In the genomic region with DNA sequence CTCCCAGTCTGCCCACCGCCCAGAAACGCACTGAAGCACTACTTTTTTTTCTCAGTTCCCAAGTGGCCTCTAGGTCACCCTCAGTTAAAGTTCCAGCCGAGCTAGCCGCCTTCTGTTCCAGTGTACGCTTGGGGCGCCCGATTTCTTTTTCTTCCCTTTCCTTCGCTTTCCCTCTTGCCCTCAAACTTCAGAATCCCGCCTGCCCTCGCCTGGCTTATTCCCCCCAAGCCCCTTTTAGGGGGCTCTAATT, we compare ENCODE assay signal across 11 mouse cellular contexts. TPM values are rescaled to one million over a fixed set of nuclear protein-coding genes. Genes with fewer than 3 reads are reported as not detected.
DNase-seq lines count a peak whose midpoint lies in the region; ATAC-seq and TF ChIP-seq lines count a peak whose summit lies in the region.
"Had no signal": no experiment of that assay in that cellular context is flagged by ENCODE, and none has a peak within 500 bp of the region (broad histone marks: within the 10 kb centered on the region; RNA-seq: fewer than 3 reads in every experiment).

No protein-coding gene starts in this region.

- no peaks in the 10 kb centered on the region for H3K36me3 ChIP-seq in heart, embryonic 13.5 days
- H3K36me3 ChIP-seq in neural tube, embryonic 11.5 days (ENCODE audit: control insufficient read depth, insufficient read depth, low read length): peaks cover 15% of the 10 kb centered on the region
- H3K36me3 ChIP-seq in midbrain, embryonic 15.5 days (replicated peaks): no peaks in the 10 kb centered on the region

- WGBS in heart, embryonic 13.5 days: 2% methylated on average over 10 of the region's 10 CpGs
- WGBS in neural tube, embryonic 11.5 days: under 1% methylated on average over 10 of the region's 10 CpGs
- 2% methylated on average over 10 of the region's 10 CpGs for WGBS in midbrain, embryonic 15.5 days

- DNase-seq in heart, postnatal 4 days: no peak
- peak; percentile 62 for DNase-seq in kidney, postnatal 10 days
- no peak for DNase-seq in neural tube, embryonic 11.5 days (ENCODE audit: low spot score)
- DNase-seq in cerebellum, postnatal 4 days (ENCODE audit: low spot score in 2 of 2): no peak
- DNase-seq in c-Kit-positive CD71-positive TER-119-positive erythroid progenitor cells, embryonic 14.5 days (ENCODE audit: low spot score): no peak

- H3K9me3 ChIP-seq in heart, embryonic 13.5 days: no peaks in the 10 kb centered on the region
- H3K9me3 ChIP-seq in neural tube, embryonic 11.5 days (ENCODE audit: control insufficient read depth, low read length): no peaks in the 10 kb centered on the region
- no peaks in the 10 kb centered on the region for H3K9me3 ChIP-seq in midbrain, embryonic 15.5 days

- H3K4me3 ChIP-seq in heart, embryonic 13.5 days: peak overlapping the region; percentile 56
- H3K4me3 ChIP-seq in embryonic fibroblast, embryonic 13.5 days (ENCODE audit: insufficient read depth, low read length): peak overlapping the region; percentile 45
- peak overlapping the region; percentile 87 for H3K4me3 ChIP-seq in neural tube, embryonic 11.5 days (ENCODE audit: low read depth, low read length)
- no peak overlapping the region for H3K4me3 ChIP-seq in midbrain, embryonic 15.5 days
- H3K4me3 ChIP-seq: left cerebral cortex, adult 2 months had no signal

- H3K27me3 ChIP-seq in heart, embryonic 13.5 days (replicated peaks): peaks cover 100% of the 10 kb centered on the region
- H3K27me3 ChIP-seq in neural tube, embryonic 11.5 days (ENCODE audit: control insufficient read depth, insufficient read depth, low read length): no peaks in the 10 kb centered on the region
- peaks cover 99% of the 10 kb centered on the region for H3K27me3 ChIP-seq in midbrain, embryonic 15.5 days (replicated peaks)

- peaks cover 19% of the 10 kb centered on the region for H3K4me1 ChIP-seq in heart, embryonic 13.5 days
- H3K4me1 ChIP-seq in embryonic fibroblast, embryonic 13.5 days (ENCODE audit: control insufficient read depth, insufficient read depth, low read length): no peaks in the 10 kb centered on the region
- H3K4me1 ChIP-seq in neural tube, embryonic 11.5 days (ENCODE audit: control insufficient read depth, insufficient read depth, low read length): peaks cover 57% of the 10 kb centered on the region
- H3K4me1 ChIP-seq in midbrain, embryonic 15.5 days: peaks cover 6% of the 10 kb centered on the region

- TF ChIP-seq CTCF in embryonic fibroblast, embryonic 13.5 days (IDR thresholded peaks at IDR 0.05; ENCODE audit: borderline replicate concordance, insufficient read depth, low read length): no peak

- peak overlapping the region; percentile 80 for H3K9ac ChIP-seq in heart, embryonic 13.5 days
- peak overlapping the region; percentile 98 for H3K9ac ChIP-seq in neural tube, embryonic 11.5 days (ENCODE audit: low read length)
- H3K9ac ChIP-seq in midbrain, embryonic 15.5 days: no peak overlapping the region

- no peak for ATAC-seq in heart, embryonic 13.5 days (ENCODE audit: extremely low read depth, insufficient number of reproducible peaks, low FRiP score, low TSS enrichment)
- no peak for ATAC-seq in neural tube, embryonic 11.5 days (ENCODE audit: insufficient read depth, low FRiP score, low TSS enrichment)
- ATAC-seq in midbrain, embryonic 15.5 days (replicated peaks): no peak

- H3K27ac ChIP-seq in heart, embryonic 13.5 days (replicated peaks): peak overlapping the region; percentile 13; the same call in 1 of the 2 replicates
- no peak overlapping the region for H3K27ac ChIP-seq in embryonic fibroblast, embryonic 13.5 days (ENCODE audit: insufficient read depth, low read length)
- H3K27ac ChIP-seq in neural tube, embryonic 11.5 days (ENCODE audit: low read depth, low read length): peak overlapping the region; percentile 100
- no peak overlapping the region for H3K27ac ChIP-seq in midbrain, embryonic 15.5 days
- H3K27ac ChIP-seq: left cerebral cortex, adult 2 months had no signal

- no peak for TF ChIP-seq POLR2A in embryonic fibroblast, embryonic 13.5 days (IDR thresholded peaks at IDR 0.05; ENCODE audit: low read depth, low read length)

- H3K4me2 ChIP-seq in heart, embryonic 13.5 days: peak overlapping the region; percentile 67
- H3K4me2 ChIP-seq in neural tube, embryonic 11.5 days (ENCODE audit: low read depth): peak overlapping the region; percentile 99
- H3K4me2 ChIP-seq in midbrain, embryonic 15.5 days: no peak overlapping the region

RNA-seq across cellular contexts. Expression of a gene that starts 1.3 kb away (rescaled TPM):
- 3.6 and 5.9 TPM in 2 replicates for polyA plus RNA-seq in heart, embryonic 13.5 days (2015; fragmentation: Nextera tagmentation; extraction: Ambion mirVana)
- 1 to 10 TPM; 1.3 to 1.5 TPM for total RNA-seq in heart, postnatal 4 days (2021)
- 11.9 and 18.6 TPM in 2 replicates for polyA plus RNA-seq in embryonic fibroblast, embryonic 13.5 days (2011; ENCODE audit: insufficient read length, low read depth, missing spikeins)
- 53.4 and 56.5 TPM in 2 replicates for polyA plus RNA-seq in neural tube, embryonic 11.5 days (2014; fragmentation: Nextera tagmentation; extraction: Ambion mirVana)
- polyA plus RNA-seq in midbrain, embryonic 15.5 days (2015; fragmentation: Nextera tagmentation; extraction: Ambion mirVana): 0.64 TPM in 1 of 2 replicates, not detected in the other
- total RNA-seq: left cerebral cortex, adult 2 months had no signal
- polyA plus RNA-seq: forebrain, embryonic 11.5 days had no signal

RNA-seq across cellular contexts. Expression of a gene that starts 5.5 kb away (rescaled TPM):
- polyA plus RNA-seq in heart, embryonic 13.5 days (2015; fragmentation: Nextera tagmentation; extraction: Ambion mirVana): 0.40 TPM in 1 of 2 replicates, not detected in the other
- not detected for total RNA-seq in heart, postnatal 4 days (2021)
- polyA plus RNA-seq in embryonic fibroblast, embryonic 13.5 days (2011; ENCODE audit: insufficient read length, low read depth, missing spikeins): 2.8 and 4.2 TPM in 2 replicates
- polyA plus RNA-seq in neural tube, embryonic 11.5 days (2014; fragmentation: Nextera tagmentation; extraction: Ambion mirVana): 16.0 and 18.8 TPM in 2 replicates
- polyA plus RNA-seq in midbrain, embryonic 15.5 days (2015; fragmentation: Nextera tagmentation; extraction: Ambion mirVana): not detected in 2 replicates
- total RNA-seq: left cerebral cortex, adult 2 months had no signal
- polyA plus RNA-seq: forebrain, embryonic 11.5 days had no signal

RNA-seq across cellular contexts. Expression of a gene that starts 10.1 kb away (rescaled TPM):
- polyA plus RNA-seq in heart, embryonic 13.5 days (2015; fragmentation: Nextera tagmentation; extraction: Ambion mirVana): 0.99 and 1.2 TPM in 2 replicates
- total RNA-seq in heart, postnatal 4 days (2021): 1 to 10 TPM; 1.4 TPM
- 10.2 and 13.5 TPM in 2 replicates for polyA plus RNA-seq in embryonic fibroblast, embryonic 13.5 days (2011; ENCODE audit: insufficient read length, low read depth, missing spikeins)
- 20.2 TPM in 2 replicates for polyA plus RNA-seq in neural tube, embryonic 11.5 days (2014; fragmentation: Nextera tagmentation; extraction: Ambion mirVana)
- polyA plus RNA-seq in midbrain, embryonic 15.5 days (2015; fragmentation: Nextera tagmentation; extraction: Ambion mirVana): not detected in 2 replicates
- total RNA-seq: left cerebral cortex, adult 2 months had no signal
- polyA plus RNA-seq: forebrain, embryonic 11.5 days had no signal

RNA-seq across cellular contexts. Expression of a gene that starts 10.1 kb away (rescaled TPM):
- polyA plus RNA-seq in heart, embryonic 13.5 days (2015; fragmentation: Nextera tagmentation; extraction: Ambion mirVana): not detected in 2 replicates
- total RNA-seq in heart, postnatal 4 days (2021): not detected
- 0.89 TPM in 1 of 2 replicates, not detected in the other for polyA plus RNA-seq in embryonic fibroblast, embryonic 13.5 days (2011; ENCODE audit: insufficient read length, low read depth, missing spikeins)
- polyA plus RNA-seq in neural tube, embryonic 11.5 days (2014; fragmentation: Nextera tagmentation; extraction: Ambion mirVana): not detected in 2 replicates
- not detected in 2 replicates for polyA plus RNA-seq in midbrain, embryonic 15.5 days (2015; fragmentation: Nextera tagmentation; extraction: Ambion mirVana)
- total RNA-seq: left cerebral cortex, adult 2 months had no signal
- polyA plus RNA-seq: brain, embryonic 14.5 days; forebrain, embryonic 11.5 days had no signal

RNA-seq across cellular contexts. Expression of a gene that starts 11.5 kb away (rescaled TPM):
- 0.71 and 0.74 TPM in 2 replicates for polyA plus RNA-seq in heart, embryonic 13.5 days (2015; fragmentation: Nextera tagmentation; extraction: Ambion mirVana)
- total RNA-seq in heart, postnatal 4 days (2021): under 1 TPM; 0.71 to 0.86 TPM
- 3.0 and 4.2 TPM in 2 replicates for polyA plus RNA-seq in embryonic fibroblast, embryonic 13.5 days (2011; ENCODE audit: insufficient read length, low read depth, missing spikeins)
- 10.2 and 11.7 TPM in 2 replicates for polyA plus RNA-seq in neural tube, embryonic 11.5 days (2014; fragmentation: Nextera tagmentation; extraction: Ambion mirVana)
- not detected in 2 replicates for polyA plus RNA-seq in midbrain, embryonic 15.5 days (2015; fragmentation: Nextera tagmentation; extraction: Ambion mirVana)
- total RNA-seq: left cerebral cortex, adult 2 months had no signal
- polyA plus RNA-seq: forebrain, embryonic 11.5 days had no signal

Comparison
In these comparisons a context has a peak if more than half of its experiments do, and no peak if none do; other contexts are left out.
1. H3K27ac ChIP-seq: peak in heart, embryonic 13.5 days (single experiment) and neural tube, embryonic 11.5 days (single experiment); none in embryonic fibroblast, embryonic 13.5 days (single experiment) and midbrain, embryonic 15.5 days (single experiment).